Mouse (Mus musculus): ENCODE results near the gene Hsd17b1.

Gene Hsd17b1

GRCm38 (mm10) chr11:101127075-101127474 is 48.9 kb downstream of the Hsd17b1 start:
- no peak for DNase-seq (ENCODE audit: low spot score in 2 of 2)

GRCm38 (mm10) chr11:101128996-101129577 is 50.9 kb downstream of the Hsd17b1 start:
- DNase-seq (ENCODE audit: low spot score in 2 of 2) = no peak
